26 mouse cellular contexts compared by ENCODE assay signal in genomic region chr13:57338676-57339075, GRCm38 (mm10).
"Had no signal": no experiment of that assay in that cellular context is flagged by ENCODE, and none has a peak within 500 bp of the region (broad histone marks: within the 10 kb centered on the region; RNA-seq: fewer than 3 reads in every experiment).

No protein-coding gene starts in this region.

- H3K4me2 ChIP-seq: embryonic facial prominence, embryonic 12.5 days; embryonic facial prominence, embryonic 13.5 days; embryonic facial prominence, embryonic 15.5 days; forebrain, embryonic 12.5 days; forebrain, embryonic 13.5 days; heart, embryonic 11.5 days; heart, embryonic 12.5 days had no signal

- H3K27ac ChIP-seq: embryonic facial prominence, embryonic 10.5 days; embryonic facial prominence, embryonic 12.5 days; embryonic facial prominence, embryonic 13.5 days; embryonic facial prominence, embryonic 15.5 days; forebrain, embryonic 13.5 days; gastrocnemius, adult 2 months; heart, adult 2 months; heart, embryonic 10.5 days had no signal

- H3K9me3 ChIP-seq: embryonic facial prominence, embryonic 10.5 days; embryonic facial prominence, embryonic 12.5 days; embryonic facial prominence, embryonic 13.5 days; embryonic facial prominence, embryonic 15.5 days; forebrain, embryonic 12.5 days; forebrain, embryonic 13.5 days; heart, embryonic 10.5 days; heart, embryonic 12.5 days had no signal

- DNase-seq: cerebellum, adult 2 months; cerebellum, adult 8-10 months; cerebellum, adult 9-10 months; cerebellum, adult 9-11 months; cerebellum, postnatal 14 days; cerebellum, postnatal 25 days; cerebellum, postnatal 36 days; embryo, embryonic 11 days; gastrocnemius, adult 2 months; gastrocnemius, postnatal 10 days; gastrocnemius, postnatal 14 days; gastrocnemius, postnatal 25 days; gastrocnemius, postnatal 36 days; heart, adult 11 months; heart, adult 18-20 months; heart, adult 2 months had no signal

- H3K4me3 ChIP-seq: embryonic facial prominence, embryonic 10.5 days; embryonic facial prominence, embryonic 12.5 days; embryonic facial prominence, embryonic 13.5 days; embryonic facial prominence, embryonic 15.5 days; erythroblast, embryonic 14.5 days; forebrain, embryonic 12.5 days; forebrain, embryonic 13.5 days; gastrocnemius, adult 2 months; heart, adult 2 months; heart, embryonic 10.5 days; heart, embryonic 12.5 days had no signal

- H3K27me3 ChIP-seq: embryonic facial prominence, embryonic 12.5 days; embryonic facial prominence, embryonic 13.5 days; embryonic facial prominence, embryonic 15.5 days; forebrain, embryonic 12.5 days; forebrain, embryonic 13.5 days; heart, embryonic 12.5 days had no signal

- H3K9ac ChIP-seq: embryonic facial prominence, embryonic 12.5 days; embryonic facial prominence, embryonic 13.5 days; embryonic facial prominence, embryonic 15.5 days; forebrain, embryonic 12.5 days; forebrain, embryonic 13.5 days; heart, embryonic 12.5 days had no signal

- ATAC-seq: forebrain, embryonic 13.5 days had no signal

- H3K4me1 ChIP-seq: embryonic facial prominence, embryonic 10.5 days; embryonic facial prominence, embryonic 12.5 days; embryonic facial prominence, embryonic 13.5 days; embryonic facial prominence, embryonic 15.5 days; forebrain, embryonic 12.5 days; heart, embryonic 12.5 days had no signal

- H3K36me3 ChIP-seq: embryonic facial prominence, embryonic 10.5 days; embryonic facial prominence, embryonic 12.5 days; embryonic facial prominence, embryonic 13.5 days; embryonic facial prominence, embryonic 15.5 days; forebrain, embryonic 12.5 days; heart, embryonic 10.5 days; heart, embryonic 12.5 days had no signal
